Mouse (Mus musculus) G1E (cell line): Measurements from ENCODE around the gene Rcbtb2.

Experiments
- CTCF ChIP-seq: IDR thresholded peaks from 2 replicates; pipeline ENCODE4 v1.5.1; 2012; ENCODE audit warnings: low read depth, low read length, inconsistent platforms, mixed read lengths
- GATA1 ChIP-seq: IDR thresholded peaks from 2 replicates; pipeline ENCODE4 v1.6.1; 2012; ENCODE audit warnings: borderline replicate concordance, low read length, inconsistent platforms, mixed read lengths
- POLR2AphosphoS5 ChIP-seq: IDR thresholded peaks from 2 replicates; pipeline ENCODE4 v1.6.1; 2012; ENCODE audit warnings: low read depth, low read length, inconsistent platforms; ENCODE audit not compliant: insufficient replicate concordance
- TAL1 ChIP-seq: conservative IDR thresholded peaks from 2 replicates; pipeline ENCODE4 v1.6.1; 2012; ENCODE audit warnings: low read depth, low read length, inconsistent platforms, mixed read lengths

- TF ChIP-seq GATA1 (no peak), CTCF (no peak), TAL1 (no peak), POLR2AphosphoS5 (no peak)
These were observed 35.1 kb upstream of the Rcbtb2 start for GRCm38 (mm10) chr14:73087746-73088145.
